Mouse (Mus musculus): Measurements from ENCODE around the gene Tead3. TPM values are rescaled to one million over a fixed set of nuclear protein-coding genes. Genes with fewer than 3 reads are reported as not detected.

Tead3 gene
- polyA plus RNA-seq, 1 experiment from 2014 or later = 1.4 TPM

DNA sequence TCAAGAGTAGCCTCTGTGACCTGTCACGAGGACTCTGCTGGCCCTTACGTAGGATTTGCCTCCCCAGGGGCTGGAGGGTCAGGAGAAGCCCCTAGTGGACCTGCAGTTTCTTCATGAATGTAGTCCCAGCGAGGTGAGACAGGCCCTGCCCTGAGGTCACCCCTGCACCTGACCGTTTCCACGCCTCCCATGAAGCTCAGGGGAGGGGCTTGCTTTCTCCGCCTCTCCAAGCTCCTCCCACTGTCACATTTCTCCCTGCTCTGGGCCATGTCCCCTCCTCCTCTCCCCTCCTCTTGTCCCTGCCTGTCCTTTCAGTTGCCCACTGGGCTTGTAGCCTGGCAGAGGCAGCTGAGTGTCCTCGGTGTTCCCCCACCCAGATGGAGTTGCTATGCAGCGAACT is 33.5 kb downstream of the Tead3 start:
- no peak overlapping the region for H3K9ac ChIP-seq (ENCODE audit: low read depth, low read length)
- H3K4me2 ChIP-seq (ENCODE audit: low read length) = no peak overlapping the region
- no peak overlapping the region for H3K4me3 ChIP-seq (ENCODE audit: low read depth, low read length)
- WGBS = 61% methylated on average over 8 of the region's 8 CpGs
- H3K4me1 ChIP-seq (ENCODE audit: control insufficient read depth, insufficient read depth, low read length) = peaks cover 14% of the 10 kb centered on the region
- peaks cover 6% of the 10 kb centered on the region; the same call in 1 of the 2 replicates for H3K36me3 ChIP-seq (ENCODE audit: control insufficient read depth, insufficient read depth, low read length)
- no peaks in the 10 kb centered on the region for H3K9me3 ChIP-seq (replicated peaks; ENCODE audit: control insufficient read depth, low read length, poor library complexity, severe bottlenecking)
- H3K27me3 ChIP-seq (ENCODE audit: control insufficient read depth, insufficient read depth, low read depth, low read length) = no peaks in the 10 kb centered on the region
- no peak overlapping the region for H3K27ac ChIP-seq (ENCODE audit: low read length)
- no peak for ATAC-seq

DNA sequence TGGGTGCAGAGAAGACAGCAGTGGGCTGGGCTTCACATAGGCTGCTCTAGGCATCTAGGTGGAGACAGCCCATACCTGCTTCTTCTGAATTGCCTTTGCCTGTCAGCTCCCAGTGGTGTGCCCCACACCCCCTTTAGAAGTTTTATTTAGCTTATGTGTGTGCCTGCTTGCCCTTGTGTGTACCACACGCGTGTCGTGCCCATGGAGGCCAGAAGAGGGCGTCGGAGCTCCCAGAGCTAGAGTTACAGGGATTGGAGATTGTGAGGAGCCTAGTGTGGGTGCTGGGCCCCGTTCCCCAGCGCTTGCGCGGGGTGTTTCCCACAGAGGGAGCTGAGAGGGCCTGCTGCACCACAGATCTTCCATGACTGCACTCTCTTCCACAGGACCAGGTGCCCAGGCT is 34.1 kb downstream of the Tead3 start:
- no peak overlapping the region for H3K4me2 ChIP-seq (ENCODE audit: low read length)
- no peak overlapping the region for H3K27ac ChIP-seq (ENCODE audit: low read length)
- H3K4me3 ChIP-seq (ENCODE audit: low read depth, low read length) = no peak overlapping the region
- WGBS = 89% methylated on average over 9 of the region's 9 CpGs
- ATAC-seq = no peak
- no peaks in the 10 kb centered on the region for H3K27me3 ChIP-seq (ENCODE audit: control insufficient read depth, insufficient read depth, low read depth, low read length)
- no peak overlapping the region for H3K9ac ChIP-seq (ENCODE audit: low read depth, low read length)
- H3K36me3 ChIP-seq (ENCODE audit: control insufficient read depth, insufficient read depth, low read length) = peaks cover 6% of the 10 kb centered on the region; the same call in 1 of the 2 replicates
- H3K4me1 ChIP-seq (ENCODE audit: control insufficient read depth, insufficient read depth, low read length) = peaks cover 14% of the 10 kb centered on the region
- no peaks in the 10 kb centered on the region for H3K9me3 ChIP-seq (replicated peaks; ENCODE audit: control insufficient read depth, low read length, poor library complexity, severe bottlenecking)

DNA sequence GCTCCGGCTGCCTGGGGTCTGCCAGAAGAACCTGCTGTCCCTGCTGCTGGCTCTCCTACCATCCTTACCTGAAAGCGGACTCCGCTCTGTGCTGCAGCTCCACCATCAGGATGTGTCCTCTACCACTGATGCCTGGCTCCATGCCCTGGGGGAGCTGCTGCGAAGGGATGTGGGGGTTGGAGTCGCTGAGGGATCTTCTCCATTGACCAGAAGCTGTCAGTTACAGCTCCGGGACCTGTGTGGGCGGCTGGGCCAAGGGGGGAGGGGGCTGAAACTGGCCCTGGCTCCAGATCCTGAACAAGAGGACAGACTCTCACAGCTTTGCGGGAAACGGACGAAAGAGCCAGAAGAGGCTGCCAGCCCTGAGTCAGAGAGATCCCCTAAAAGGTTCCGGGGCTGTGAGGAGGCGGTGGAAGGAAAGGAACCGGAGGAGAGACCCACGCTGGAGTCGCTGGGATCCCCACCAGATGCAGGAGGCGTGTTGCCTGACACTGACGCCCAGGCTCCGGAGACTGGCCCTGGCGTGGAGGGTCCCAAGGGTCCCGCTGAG is 34.9 kb downstream of the Tead3 start:
- ATAC-seq = no peak
- 86% methylated on average over 20 of the region's 20 CpGs for WGBS

DNA sequence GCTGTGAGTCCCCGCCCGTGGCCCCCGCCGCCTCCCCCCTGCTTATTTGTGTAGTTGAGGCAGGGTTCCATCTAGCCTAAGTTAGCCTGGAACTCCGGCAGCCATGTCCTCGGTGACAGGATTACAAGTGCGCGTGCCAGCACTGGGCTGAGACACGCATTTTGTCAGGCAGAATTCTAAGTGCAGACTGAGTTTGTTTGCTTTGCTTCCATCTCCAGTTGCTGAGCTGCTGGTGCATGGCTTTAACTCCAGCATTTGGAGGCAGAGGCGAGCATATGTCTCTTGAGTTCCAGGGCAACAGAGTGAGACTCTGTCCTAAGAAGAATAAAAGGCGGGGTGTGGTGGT is 36.8 kb downstream of the Tead3 start:
- H3K9me3 ChIP-seq (replicated peaks; ENCODE audit: control insufficient read depth, low read length, poor library complexity, severe bottlenecking) = no peaks in the 10 kb centered on the region
- no peaks in the 10 kb centered on the region for H3K27me3 ChIP-seq (ENCODE audit: control insufficient read depth, insufficient read depth, low read depth, low read length)
- H3K4me3 ChIP-seq (ENCODE audit: low read depth, low read length) = peak overlapping the region; percentile 78
- ATAC-seq = peak; percentile 62; the same call in 1 of the 2 replicates
- H3K36me3 ChIP-seq (ENCODE audit: control insufficient read depth, insufficient read depth, low read length) = peaks cover 6% of the 10 kb centered on the region; the same call in 1 of the 2 replicates
- WGBS = 2% methylated on average over 11 of the region's 11 CpGs
- H3K9ac ChIP-seq (ENCODE audit: low read depth, low read length) = peak overlapping the region; percentile 87
- H3K4me2 ChIP-seq (ENCODE audit: low read length) = peak overlapping the region; percentile 65
- H3K4me1 ChIP-seq (ENCODE audit: control insufficient read depth, insufficient read depth, low read length) = peaks cover 14% of the 10 kb centered on the region
- H3K27ac ChIP-seq (ENCODE audit: low read length) = peak overlapping the region; percentile 87

More for the DNA sequence above, 34.9 kb downstream of the Tead3 start:
- Histone ChIP-seq H3K4me2 (ENCODE audit: low read length) (no peak overlapping the region), H3K9ac (ENCODE audit: low read depth, low read length) (0 out of 2 replicates have a peak overlapping the region, but pooled peaks have one; percentile 14), H3K27me3 (ENCODE audit: control insufficient read depth, insufficient read depth, low read depth, low read length) (no peaks in the 10 kb centered on the region), H3K9me3 (replicated peaks; ENCODE audit: control insufficient read depth, low read length, poor library complexity, severe bottlenecking) (no peaks in the 10 kb centered on the region), H3K4me3 (ENCODE audit: low read depth, low read length) (no peak overlapping the region), H3K36me3 (ENCODE audit: control insufficient read depth, insufficient read depth, low read length) (peaks cover 6% of the 10 kb centered on the region; the same call in 1 of the 2 replicates), H3K27ac (ENCODE audit: low read length) (no peak overlapping the region), H3K4me1 (ENCODE audit: control insufficient read depth, insufficient read depth, low read length) (peaks cover 14% of the 10 kb centered on the region)

DNA sequence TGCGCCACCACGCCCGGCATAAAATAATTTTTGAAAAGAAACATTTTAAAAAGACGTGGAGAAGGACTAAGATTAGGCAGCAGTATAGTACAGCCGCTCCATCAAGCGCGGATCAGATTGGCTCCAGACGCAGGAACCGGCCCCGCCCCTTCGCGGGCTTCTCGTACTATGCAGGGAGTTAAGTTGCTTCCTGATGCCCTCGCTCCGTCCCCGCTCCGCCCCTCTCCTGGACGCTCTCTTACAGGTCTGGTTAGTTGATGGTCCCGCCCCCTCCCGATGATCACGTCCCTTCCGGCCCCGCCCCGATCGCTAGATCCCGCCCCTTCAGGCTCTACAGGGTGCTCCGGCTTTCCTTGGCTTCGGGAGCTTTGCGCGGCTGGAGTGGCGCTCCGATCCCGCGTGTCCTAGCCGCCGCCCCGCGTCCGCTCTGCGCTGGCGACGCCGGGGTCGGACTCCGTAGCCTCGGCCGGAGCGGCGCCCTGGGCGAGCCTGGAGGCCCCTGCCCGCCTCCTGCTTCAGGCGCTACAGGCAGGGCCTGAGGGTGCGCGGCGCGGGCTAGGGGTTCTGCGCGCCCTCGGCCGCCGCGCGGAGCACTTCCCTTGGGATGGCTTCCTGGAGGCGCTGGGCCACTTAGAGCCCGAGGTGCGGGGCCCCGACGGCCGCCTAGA is 37.3 kb downstream of the Tead3 start, which contains the start of gene Fance:
Gene Fance, plus strand, starts transcription at position 308 of the 668 bp plus-strand sequence.
- ATAC-seq = peak; percentile 98
- Histone ChIP-seq H3K9me3 (replicated peaks; ENCODE audit: control insufficient read depth, low read length, poor library complexity, severe bottlenecking) (no peaks in the 10 kb centered on the region), H3K4me2 (ENCODE audit: low read length) (peak within 1 kb of the TSS; percentile 65), H3K9ac (ENCODE audit: low read depth, low read length) (peak within 1 kb of the TSS; percentile 87), H3K4me3 (ENCODE audit: low read depth, low read length) (peak within 1 kb of the TSS; percentile 78), H3K27me3 (ENCODE audit: control insufficient read depth, insufficient read depth, low read depth, low read length) (no peaks in the 10 kb centered on the region), H3K36me3 (ENCODE audit: control insufficient read depth, insufficient read depth, low read length) (peaks cover 5% of the 10 kb centered on the region; the same call in 1 of the 2 replicates), H3K4me1 (ENCODE audit: control insufficient read depth, insufficient read depth, low read length) (peaks cover 18% of the 10 kb centered on the region), H3K27ac (ENCODE audit: low read length) (peak within 1 kb of the TSS; percentile 87)
- under 1% methylated on average over 45 of the region's 69 CpGs for WGBS

DNA sequence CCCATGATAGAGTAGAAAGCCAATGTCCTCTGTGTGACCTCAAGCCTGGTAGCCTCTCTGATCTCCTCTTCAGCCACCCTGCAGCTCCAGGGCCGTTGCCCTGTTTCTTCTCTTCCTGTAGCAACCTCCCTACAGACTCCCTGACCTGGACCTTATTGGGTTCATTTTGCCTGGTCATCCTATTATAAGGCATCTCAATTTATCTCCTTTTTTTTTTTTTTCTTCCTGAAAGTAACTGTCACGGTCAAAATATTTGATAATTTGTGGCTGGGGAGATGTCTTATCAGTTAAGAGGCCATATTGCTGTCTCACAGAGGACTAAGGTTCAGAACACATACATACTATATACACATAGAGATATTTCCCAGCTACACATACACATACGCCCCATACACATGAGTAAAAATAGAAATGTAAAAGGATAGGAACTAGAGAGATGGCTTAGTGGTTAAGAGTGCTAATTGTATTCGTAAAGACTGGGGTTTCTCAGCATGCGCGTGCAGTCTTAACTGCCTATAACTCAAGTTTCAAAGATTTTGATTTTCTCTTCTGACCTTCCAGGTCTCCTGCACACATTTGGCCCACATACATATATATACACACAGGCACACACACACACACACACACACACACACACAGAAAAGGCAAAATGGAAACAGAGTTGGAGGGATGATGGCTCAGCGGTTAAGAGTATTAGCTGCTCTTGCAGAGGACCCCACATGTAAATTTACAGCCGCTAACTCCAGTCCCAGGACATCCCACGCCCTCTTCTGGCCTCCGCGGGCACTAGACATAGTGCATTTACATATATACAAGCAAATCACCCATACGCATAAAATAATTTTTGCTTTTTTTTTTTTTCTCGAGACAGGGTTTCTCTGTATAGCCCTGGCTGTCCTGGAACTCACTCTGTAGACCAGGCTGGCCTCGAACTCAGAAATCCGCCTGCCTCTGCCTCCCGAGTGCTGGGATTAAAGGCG is 38.1 kb downstream of the Tead3 start:
- H3K9me3 ChIP-seq (replicated peaks; ENCODE audit: control insufficient read depth, low read length, poor library complexity, severe bottlenecking) = no peaks in the 10 kb centered on the region
- 0 out of 2 replicates have a peak overlapping the region, but pooled peaks have one; percentile 7 for H3K9ac ChIP-seq (ENCODE audit: low read depth, low read length)
- no peaks in the 10 kb centered on the region for H3K36me3 ChIP-seq (ENCODE audit: control insufficient read depth, insufficient read depth, low read length)
- 25% methylated on average over 16 of the region's 17 CpGs for WGBS
- H3K4me3 ChIP-seq (ENCODE audit: low read depth, low read length) = peak overlapping the region; percentile 78
- ATAC-seq = peak; percentile 18
- H3K27ac ChIP-seq (ENCODE audit: low read length) = peak overlapping the region; percentile 41; the same call in 1 of the 2 replicates
- peaks cover 19% of the 10 kb centered on the region for H3K4me1 ChIP-seq (ENCODE audit: control insufficient read depth, insufficient read depth, low read length)
- no peaks in the 10 kb centered on the region for H3K27me3 ChIP-seq (ENCODE audit: control insufficient read depth, insufficient read depth, low read depth, low read length)
- H3K4me2 ChIP-seq (ENCODE audit: low read length) = peak overlapping the region; percentile 52

DNA sequence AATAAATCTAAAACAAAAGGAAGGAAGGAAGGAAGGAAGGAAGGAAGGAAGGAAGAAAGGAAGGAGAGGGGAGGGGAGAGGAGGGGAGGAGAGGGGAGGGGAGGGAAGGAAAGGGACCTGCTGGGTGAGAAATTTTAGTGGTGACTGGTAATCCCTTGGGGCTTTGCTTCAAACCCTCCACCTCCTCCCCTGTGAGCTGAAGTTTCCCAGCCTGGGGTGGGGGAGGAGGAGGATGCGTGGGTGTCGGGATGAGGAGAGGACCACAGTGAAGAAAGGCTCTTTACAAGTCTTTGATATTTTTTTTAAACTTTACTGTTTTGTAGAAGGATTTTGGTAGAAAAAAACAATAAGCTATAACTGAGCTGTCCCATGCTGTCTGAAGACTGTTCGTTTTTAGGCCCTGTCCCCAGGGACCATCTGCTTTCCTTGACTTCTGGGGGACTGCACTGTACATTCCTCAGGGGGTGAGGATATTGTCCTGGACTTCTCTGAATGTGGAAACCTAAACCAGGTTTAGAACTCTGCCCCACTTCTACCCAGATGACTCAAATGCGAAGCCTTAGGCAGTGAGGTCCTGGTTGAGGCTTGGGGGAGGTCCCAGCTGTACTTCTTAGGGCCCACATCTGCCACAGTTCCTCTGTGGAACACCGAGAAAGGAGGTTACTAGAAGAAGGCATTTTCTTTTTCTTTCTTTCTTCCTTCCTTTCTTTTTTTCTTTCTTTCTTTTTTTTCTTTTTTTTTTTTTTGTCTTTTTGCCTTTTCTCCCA is 39.1 kb downstream of the Tead3 start:
- Histone ChIP-seq H3K4me2 (ENCODE audit: low read length) (no peak overlapping the region), H3K4me1 (ENCODE audit: control insufficient read depth, insufficient read depth, low read length) (peaks cover 19% of the 10 kb centered on the region)

DNA sequence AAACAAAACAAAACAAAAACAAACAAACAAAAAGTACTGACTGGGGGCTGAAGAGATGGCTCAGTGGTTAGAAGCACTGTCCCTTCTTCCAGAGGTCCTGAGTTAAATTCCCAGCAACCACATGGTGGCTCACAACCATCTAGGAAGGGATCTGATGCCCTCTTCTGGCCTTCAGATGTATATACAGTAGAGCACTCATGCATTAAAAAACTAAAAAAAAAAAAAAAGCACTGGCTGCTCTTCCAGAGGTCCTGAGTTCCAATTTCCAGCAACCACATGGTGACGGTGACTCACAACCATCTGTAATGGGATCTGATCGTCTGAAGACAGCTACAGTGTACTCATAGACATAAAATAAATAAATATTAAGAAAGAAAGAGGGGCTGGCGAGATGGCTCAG is 39.8 kb downstream of the Tead3 start:
- H3K4me3 ChIP-seq (ENCODE audit: low read depth, low read length) = no peak overlapping the region
- no peak for ATAC-seq
- H3K27ac ChIP-seq (ENCODE audit: low read length) = no peak overlapping the region
- no peak overlapping the region for H3K9ac ChIP-seq (ENCODE audit: low read depth, low read length)
- 75% methylated on average over 3 of the region's 3 CpGs for whole genome bisulfite sequencing
- no peaks in the 10 kb centered on the region for H3K36me3 ChIP-seq (ENCODE audit: control insufficient read depth, insufficient read depth, low read length)
- H3K4me1 ChIP-seq (ENCODE audit: control insufficient read depth, insufficient read depth, low read length) = peaks cover 19% of the 10 kb centered on the region
- no peak overlapping the region for H3K4me2 ChIP-seq (ENCODE audit: low read length)
- no peaks in the 10 kb centered on the region for H3K27me3 ChIP-seq (ENCODE audit: control insufficient read depth, insufficient read depth, low read depth, low read length)
- no peaks in the 10 kb centered on the region for H3K9me3 ChIP-seq (replicated peaks; ENCODE audit: control insufficient read depth, low read length, poor library complexity, severe bottlenecking)

More for the DNA sequence above, 39.1 kb downstream of the Tead3 start:
- H3K9me3 ChIP-seq (replicated peaks; ENCODE audit: control insufficient read depth, low read length, poor library complexity, severe bottlenecking) = no peaks in the 10 kb centered on the region
- H3K27me3 ChIP-seq (ENCODE audit: control insufficient read depth, insufficient read depth, low read depth, low read length) = no peaks in the 10 kb centered on the region
- WGBS = 83% methylated on average over 5 of the region's 5 CpGs
- H3K4me3 ChIP-seq (ENCODE audit: low read depth, low read length) = no peak overlapping the region
- H3K9ac ChIP-seq (ENCODE audit: low read depth, low read length) = no peak overlapping the region
- no peak for ATAC-seq
- H3K27ac ChIP-seq (ENCODE audit: low read length) = no peak overlapping the region
- no peaks in the 10 kb centered on the region for H3K36me3 ChIP-seq (ENCODE audit: control insufficient read depth, insufficient read depth, low read length)

All from midbrain, embryonic 16.5 days (tissue).